Mouse (Mus musculus): ENCODE results near the gene Tnfrsf11a. TPM values are rescaled to one million over a fixed set of nuclear protein-coding genes. Genes with fewer than 3 reads are reported as not detected.

Gene Tnfrsf11a
- polyA plus RNA-seq, 1 experiment from 2014 or later: 2.6 TPM

GRCm38 (mm10) chr1:105827374-105827773, 46.9 kb downstream of the Tnfrsf11a start:
- Histone ChIP-seq H3K9ac (replicated peaks; ENCODE audit: low read depth, low read length) (no peak overlapping the region), H3K9me3 (ENCODE audit: control insufficient read depth, low read depth, low read length) (no peaks in the 10 kb centered on the region), H3K36me3 (ENCODE audit: control insufficient read depth, insufficient read depth, low read length) (no peaks in the 10 kb centered on the region), H3K27ac (ENCODE audit: low read length) (no peak overlapping the region), H3K4me3 (ENCODE audit: low read depth, low read length) (no peak overlapping the region), H3K27me3 (ENCODE audit: control insufficient read depth, insufficient read depth, low read length) (no peaks in the 10 kb centered on the region), H3K4me2 (replicated peaks; ENCODE audit: low read depth, low read length) (no peak overlapping the region), H3K4me1 (ENCODE audit: control insufficient read depth, insufficient read depth, low read length) (no peaks in the 10 kb centered on the region)
- WGBS: 90% methylated on average over 7 of the region's 7 CpGs
- ATAC-seq (ENCODE audit: insufficient number of reproducible peaks, insufficient read depth, low FRiP score, low read depth): no peak

GRCm38 (mm10) chr1:105827786-105828345, 47.3 kb downstream of the Tnfrsf11a start:
- Histone ChIP-seq H3K4me2 (replicated peaks; ENCODE audit: low read depth, low read length) (no peak overlapping the region), H3K36me3 (ENCODE audit: control insufficient read depth, insufficient read depth, low read length) (no peaks in the 10 kb centered on the region), H3K4me3 (ENCODE audit: low read depth, low read length) (no peak overlapping the region), H3K9ac (replicated peaks; ENCODE audit: low read depth, low read length) (no peak overlapping the region), H3K4me1 (ENCODE audit: control insufficient read depth, insufficient read depth, low read length) (no peaks in the 10 kb centered on the region), H3K27me3 (ENCODE audit: control insufficient read depth, insufficient read depth, low read length) (no peaks in the 10 kb centered on the region), H3K27ac (ENCODE audit: low read length) (no peak overlapping the region), H3K9me3 (ENCODE audit: control insufficient read depth, low read depth, low read length) (no peaks in the 10 kb centered on the region)
- no peak for ATAC-seq (ENCODE audit: insufficient number of reproducible peaks, insufficient read depth, low FRiP score, low read depth)
- WGBS: 80% methylated on average over 8 of the region's 8 CpGs

- ATAC-seq (ENCODE audit: insufficient number of reproducible peaks, insufficient read depth, low FRiP score, low read depth): no peak
- WGBS: 78% methylated on average over 5 of the region's 5 CpGs
Observed at GRCm38 (mm10) chr1:105829171-105829570, 48.7 kb downstream of the Tnfrsf11a start.

GRCm38 (mm10) chr1:105832784-105833183, 52.3 kb downstream of the Tnfrsf11a start:
- ATAC-seq (ENCODE audit: insufficient number of reproducible peaks, insufficient read depth, low FRiP score, low read depth): no peak
- no peaks in the 10 kb centered on the region for H3K4me1 ChIP-seq (ENCODE audit: control insufficient read depth, insufficient read depth, low read length)
- no peaks in the 10 kb centered on the region for H3K27me3 ChIP-seq (ENCODE audit: control insufficient read depth, insufficient read depth, low read length)
- no peaks in the 10 kb centered on the region for H3K36me3 ChIP-seq (ENCODE audit: control insufficient read depth, insufficient read depth, low read length)
- no peak overlapping the region for H3K9ac ChIP-seq (replicated peaks; ENCODE audit: low read depth, low read length)
- H3K9me3 ChIP-seq (ENCODE audit: control insufficient read depth, low read depth, low read length): no peaks in the 10 kb centered on the region
- no peak overlapping the region for H3K27ac ChIP-seq (ENCODE audit: low read length)
- 81% methylated on average over 1 of the region's 1 CpGs for WGBS
- no peak overlapping the region for H3K4me2 ChIP-seq (replicated peaks; ENCODE audit: low read depth, low read length)
- no peak overlapping the region for H3K4me3 ChIP-seq (ENCODE audit: low read depth, low read length)

More at GRCm38 (mm10) chr1:105829171-105829570, 48.7 kb downstream of the Tnfrsf11a start:
- H3K9me3 ChIP-seq (ENCODE audit: control insufficient read depth, low read depth, low read length): no peaks in the 10 kb centered on the region
- H3K36me3 ChIP-seq (ENCODE audit: control insufficient read depth, insufficient read depth, low read length): no peaks in the 10 kb centered on the region
- no peak overlapping the region for H3K4me2 ChIP-seq (replicated peaks; ENCODE audit: low read depth, low read length)
- no peak overlapping the region for H3K9ac ChIP-seq (replicated peaks; ENCODE audit: low read depth, low read length)
- no peaks in the 10 kb centered on the region for H3K27me3 ChIP-seq (ENCODE audit: control insufficient read depth, insufficient read depth, low read length)
- no peak overlapping the region for H3K4me3 ChIP-seq (ENCODE audit: low read depth, low read length)
- H3K27ac ChIP-seq (ENCODE audit: low read length): no peak overlapping the region
- H3K4me1 ChIP-seq (ENCODE audit: control insufficient read depth, insufficient read depth, low read length): no peaks in the 10 kb centered on the region

GRCm38 (mm10) chr1:105842950-105843349, 62.4 kb downstream of the Tnfrsf11a start:
- H3K27me3 ChIP-seq (ENCODE audit: control insufficient read depth, insufficient read depth, low read length): no peaks in the 10 kb centered on the region
- H3K9me3 ChIP-seq (ENCODE audit: control insufficient read depth, low read depth, low read length): no peaks in the 10 kb centered on the region
- peak overlapping the region; percentile 38 for H3K4me2 ChIP-seq (replicated peaks; ENCODE audit: low read depth, low read length)
- H3K4me3 ChIP-seq (ENCODE audit: low read depth, low read length): no peak overlapping the region
- no peak overlapping the region for H3K9ac ChIP-seq (replicated peaks; ENCODE audit: low read depth, low read length)
- WGBS: 16% methylated on average over 10 of the region's 10 CpGs
- peaks cover 9% of the 10 kb centered on the region; the same call in 1 of the 2 replicates for H3K4me1 ChIP-seq (ENCODE audit: control insufficient read depth, insufficient read depth, low read length)
- H3K27ac ChIP-seq (ENCODE audit: low read length): no peak overlapping the region
- no peaks in the 10 kb centered on the region for H3K36me3 ChIP-seq (ENCODE audit: control insufficient read depth, insufficient read depth, low read length)
- ATAC-seq (ENCODE audit: insufficient number of reproducible peaks, insufficient read depth, low FRiP score, low read depth): no peak

GRCm38 (mm10) chr1:105843386-105843785, 62.9 kb downstream of the Tnfrsf11a start:
- Histone ChIP-seq H3K4me3 (ENCODE audit: low read depth, low read length) (no peak overlapping the region), H3K9ac (replicated peaks; ENCODE audit: low read depth, low read length) (no peak overlapping the region), H3K4me1 (ENCODE audit: control insufficient read depth, insufficient read depth, low read length) (peaks cover 9% of the 10 kb centered on the region; the same call in 1 of the 2 replicates), H3K27me3 (ENCODE audit: control insufficient read depth, insufficient read depth, low read length) (no peaks in the 10 kb centered on the region), H3K4me2 (replicated peaks; ENCODE audit: low read depth, low read length) (peak overlapping the region; percentile 38), H3K27ac (ENCODE audit: low read length) (no peak overlapping the region), H3K36me3 (ENCODE audit: control insufficient read depth, insufficient read depth, low read length) (no peaks in the 10 kb centered on the region), H3K9me3 (ENCODE audit: control insufficient read depth, low read depth, low read length) (no peaks in the 10 kb centered on the region)
- ATAC-seq (ENCODE audit: insufficient number of reproducible peaks, insufficient read depth, low FRiP score, low read depth): no peak
- WGBS: 4% methylated on average over 12 of the region's 12 CpGs

- Histone ChIP-seq H3K4me3 (ENCODE audit: low read depth, low read length) (no peak overlapping the region), H3K9me3 (ENCODE audit: control insufficient read depth, low read depth, low read length) (no peaks in the 10 kb centered on the region), H3K27ac (ENCODE audit: low read length) (no peak overlapping the region), H3K27me3 (ENCODE audit: control insufficient read depth, insufficient read depth, low read length) (no peaks in the 10 kb centered on the region), H3K36me3 (ENCODE audit: control insufficient read depth, insufficient read depth, low read length) (no peaks in the 10 kb centered on the region), H3K9ac (replicated peaks; ENCODE audit: low read depth, low read length) (no peak overlapping the region), H3K4me2 (replicated peaks; ENCODE audit: low read depth, low read length) (peak overlapping the region; percentile 38), H3K4me1 (ENCODE audit: control insufficient read depth, insufficient read depth, low read length) (peaks cover 9% of the 10 kb centered on the region; the same call in 1 of the 2 replicates)
- no peak for ATAC-seq (ENCODE audit: insufficient number of reproducible peaks, insufficient read depth, low FRiP score, low read depth)
- 10% methylated on average over 2 of the region's 2 CpGs for WGBS
Observed at GRCm38 (mm10) chr1:105843856-105844255, 63.3 kb downstream of the Tnfrsf11a start.

GRCm38 (mm10) chr1:105844341-105845006, 64.0 kb downstream of the Tnfrsf11a start:
- H3K9ac ChIP-seq (replicated peaks; ENCODE audit: low read depth, low read length): no peak overlapping the region
- H3K4me2 ChIP-seq (replicated peaks; ENCODE audit: low read depth, low read length): peak overlapping the region; percentile 17; the same call in 1 of the 2 replicates
- H3K9me3 ChIP-seq (ENCODE audit: control insufficient read depth, low read depth, low read length): no peaks in the 10 kb centered on the region
- H3K27ac ChIP-seq (ENCODE audit: low read length): no peak overlapping the region
- H3K4me3 ChIP-seq (ENCODE audit: low read depth, low read length): peak overlapping the region; percentile 8; the same call in 1 of the 2 replicates
- no peaks in the 10 kb centered on the region for H3K36me3 ChIP-seq (ENCODE audit: control insufficient read depth, insufficient read depth, low read length)
- no peaks in the 10 kb centered on the region for H3K27me3 ChIP-seq (ENCODE audit: control insufficient read depth, insufficient read depth, low read length)
- WGBS: 7% methylated on average over 28 of the region's 28 CpGs
- H3K4me1 ChIP-seq (ENCODE audit: control insufficient read depth, insufficient read depth, low read length): peaks cover 9% of the 10 kb centered on the region; the same call in 1 of the 2 replicates
- ATAC-seq (ENCODE audit: insufficient number of reproducible peaks, insufficient read depth, low FRiP score, low read depth): peak; percentile 56; the same call in 1 of the 2 replicates
